Mouse (Mus musculus): Measurements from ENCODE around the gene Uqcc2.

- TF ChIP-seq CTCF (conservative IDR thresholded peaks at IDR 0.05; ENCODE audit: insufficient read depth, insufficient read length, low read depth, low read length), result no peak
- TF ChIP-seq POLR2A (IDR thresholded peaks at IDR 0.05; ENCODE audit: low read depth, low read length), result no peak
Observed at GRCm38 (mm10) chr17:27107936-27108335, 25.8 kb downstream of the Uqcc2 start.
